Mouse (Mus musculus): ENCODE data around the gene Galnt14. TPM values are rescaled to one million over a fixed set of nuclear protein-coding genes. Genes with fewer than 3 reads are reported as not detected.
A peak's percentile ranks its signal among the peaks of the same experiment; 100 is the strongest.

Gene Galnt14
- polyA plus RNA-seq, 1 experiment from 2014 or later: 18.5 TPM

DNA sequence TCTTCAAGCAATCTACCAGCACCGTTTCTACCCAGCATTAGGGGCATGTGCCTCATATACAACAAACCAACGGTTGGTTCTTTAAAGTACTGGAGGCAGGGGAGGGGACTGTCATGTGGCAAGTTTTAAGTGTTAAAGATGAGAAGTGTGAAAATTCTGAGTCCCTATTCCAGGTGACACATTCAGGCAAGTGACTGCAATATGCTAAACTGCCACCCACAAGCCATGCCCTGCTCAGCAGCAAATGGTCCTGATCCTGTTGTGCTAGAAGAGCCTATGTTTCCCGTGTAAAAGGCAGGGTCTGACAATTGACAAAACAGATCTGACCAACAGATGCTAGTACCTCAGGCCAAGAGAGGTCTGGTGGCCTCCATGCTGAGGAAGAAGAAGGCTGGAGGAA is 149.1 kb downstream of the Galnt14 start:
- Histone ChIP-seq H3K27ac (ENCODE audit: low read depth, low read length) (no peak overlapping the region), H3K4me2 (ENCODE audit: low read length) (no peak overlapping the region), H3K36me3 (ENCODE audit: control insufficient read depth, insufficient read depth, low read length) (no peaks in the 10 kb centered on the region), H3K4me1 (ENCODE audit: control insufficient read depth, insufficient read depth, low read depth, low read length) (no peaks in the 10 kb centered on the region), H3K27me3 (replicated peaks; ENCODE audit: control insufficient read depth, insufficient read depth, low read length) (no peaks in the 10 kb centered on the region), H3K9me3 (ENCODE audit: control insufficient read depth, low read length) (no peaks in the 10 kb centered on the region), H3K9ac (ENCODE audit: low read depth, low read length) (no peak overlapping the region), H3K4me3 (ENCODE audit: low read length) (no peak overlapping the region)
- WGBS: 81% methylated on average over 3 of the region's 3 CpGs
- no peak for ATAC-seq

DNA sequence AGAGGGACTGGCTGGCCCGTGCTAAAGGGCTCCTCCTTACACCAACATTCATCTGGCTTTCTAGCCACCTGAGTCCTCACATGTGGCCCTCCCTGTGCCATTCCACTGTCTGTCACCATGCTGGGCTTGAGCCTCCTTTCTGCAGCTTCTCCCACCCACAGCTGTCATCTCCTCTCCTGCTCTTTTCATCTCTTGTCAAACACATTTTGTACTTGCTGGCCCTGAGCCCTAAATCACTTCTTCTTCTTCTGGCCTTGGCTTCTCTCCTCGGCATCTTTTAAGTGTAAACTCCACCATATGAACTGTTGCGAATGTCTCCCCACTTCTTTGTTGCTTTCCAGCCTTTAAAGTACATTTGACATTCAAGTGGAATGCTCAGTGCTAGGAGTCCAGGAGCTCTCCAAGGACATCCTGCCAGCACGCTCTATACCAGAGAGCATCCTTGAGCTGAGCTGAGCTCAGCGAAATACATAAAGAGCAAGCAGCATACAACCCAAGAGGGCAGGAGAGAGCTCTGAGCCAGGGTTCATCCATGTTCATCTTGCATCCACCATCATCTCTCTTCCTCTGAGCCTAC is 150.0 kb downstream of the Galnt14 start:
- no peaks in the 10 kb centered on the region for H3K9me3 ChIP-seq (ENCODE audit: control insufficient read depth, low read length)
- H3K4me3 ChIP-seq (ENCODE audit: low read length): no peak overlapping the region
- H3K9ac ChIP-seq (ENCODE audit: low read depth, low read length): no peak overlapping the region
- whole genome bisulfite sequencing: 78% methylated on average over 5 of the region's 5 CpGs
- H3K36me3 ChIP-seq (ENCODE audit: control insufficient read depth, insufficient read depth, low read length): no peaks in the 10 kb centered on the region
- no peak overlapping the region for H3K4me2 ChIP-seq (ENCODE audit: low read length)
- no peaks in the 10 kb centered on the region for H3K27me3 ChIP-seq (replicated peaks; ENCODE audit: control insufficient read depth, insufficient read depth, low read length)
- no peak for ATAC-seq
- H3K4me1 ChIP-seq (ENCODE audit: control insufficient read depth, insufficient read depth, low read depth, low read length): no peaks in the 10 kb centered on the region
- H3K27ac ChIP-seq (ENCODE audit: low read depth, low read length): no peak overlapping the region

DNA sequence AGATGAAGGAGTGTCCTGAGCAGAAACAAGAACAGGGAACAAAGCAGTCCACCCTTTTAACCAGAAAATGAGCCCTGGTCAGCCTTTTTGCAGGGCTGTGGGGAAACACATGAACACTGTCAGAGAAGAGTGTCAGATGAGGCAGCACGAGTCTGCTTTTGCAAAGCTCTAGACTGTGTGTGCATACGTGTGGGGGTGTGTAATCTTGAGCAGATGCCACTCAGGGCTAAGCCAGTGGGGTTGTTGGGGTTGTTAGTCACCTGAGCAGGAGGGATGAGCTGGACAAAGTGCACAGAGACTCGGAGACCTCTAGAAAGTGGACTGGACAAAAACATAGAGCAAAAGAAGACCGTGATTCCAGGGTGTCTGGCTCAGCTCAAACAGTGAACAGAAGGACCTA is 150.8 kb downstream of the Galnt14 start:
- Histone ChIP-seq H3K27ac (ENCODE audit: low read depth, low read length) (no peak overlapping the region), H3K4me1 (ENCODE audit: control insufficient read depth, insufficient read depth, low read depth, low read length) (no peaks in the 10 kb centered on the region), H3K4me2 (ENCODE audit: low read length) (no peak overlapping the region), H3K27me3 (replicated peaks; ENCODE audit: control insufficient read depth, insufficient read depth, low read length) (no peaks in the 10 kb centered on the region), H3K36me3 (ENCODE audit: control insufficient read depth, insufficient read depth, low read length) (no peaks in the 10 kb centered on the region), H3K9me3 (ENCODE audit: control insufficient read depth, low read length) (no peaks in the 10 kb centered on the region), H3K4me3 (ENCODE audit: low read length) (no peak overlapping the region), H3K9ac (ENCODE audit: low read depth, low read length) (no peak overlapping the region)
- WGBS: 80% methylated on average over 4 of the region's 4 CpGs
- no peak for ATAC-seq

DNA sequence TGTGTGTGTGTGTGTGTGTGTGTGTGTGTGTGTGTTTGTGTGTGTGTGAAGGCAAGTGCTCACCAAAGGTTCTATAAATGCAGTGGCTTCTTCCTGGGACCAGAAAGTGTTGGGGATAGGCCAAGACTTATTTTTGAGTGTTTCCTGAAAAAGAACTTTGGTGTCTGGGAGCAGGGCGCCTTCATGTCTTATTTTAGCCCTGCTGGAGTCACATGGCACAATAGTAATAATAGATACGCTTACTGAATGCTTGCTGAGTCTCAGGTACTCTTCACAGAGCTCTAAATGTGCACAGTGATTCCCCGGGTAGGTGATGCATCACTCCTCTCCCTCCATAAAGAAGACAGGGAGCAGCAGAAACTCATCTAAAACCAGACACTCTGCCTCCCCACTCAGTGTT is 153.2 kb downstream of the Galnt14 start:
- H3K9me3 ChIP-seq (ENCODE audit: control insufficient read depth, low read length): no peaks in the 10 kb centered on the region
- no peaks in the 10 kb centered on the region for H3K4me1 ChIP-seq (ENCODE audit: control insufficient read depth, insufficient read depth, low read depth, low read length)
- no peak for ATAC-seq
- no peak overlapping the region for H3K4me3 ChIP-seq (ENCODE audit: low read length)
- H3K36me3 ChIP-seq (ENCODE audit: control insufficient read depth, insufficient read depth, low read length): no peaks in the 10 kb centered on the region
- WGBS: 79% methylated on average over 3 of the region's 3 CpGs
- no peak overlapping the region for H3K9ac ChIP-seq (ENCODE audit: low read depth, low read length)
- H3K27ac ChIP-seq (ENCODE audit: low read depth, low read length): no peak overlapping the region
- no peaks in the 10 kb centered on the region for H3K27me3 ChIP-seq (replicated peaks; ENCODE audit: control insufficient read depth, insufficient read depth, low read length)
- no peak overlapping the region for H3K4me2 ChIP-seq (ENCODE audit: low read length)

DNA sequence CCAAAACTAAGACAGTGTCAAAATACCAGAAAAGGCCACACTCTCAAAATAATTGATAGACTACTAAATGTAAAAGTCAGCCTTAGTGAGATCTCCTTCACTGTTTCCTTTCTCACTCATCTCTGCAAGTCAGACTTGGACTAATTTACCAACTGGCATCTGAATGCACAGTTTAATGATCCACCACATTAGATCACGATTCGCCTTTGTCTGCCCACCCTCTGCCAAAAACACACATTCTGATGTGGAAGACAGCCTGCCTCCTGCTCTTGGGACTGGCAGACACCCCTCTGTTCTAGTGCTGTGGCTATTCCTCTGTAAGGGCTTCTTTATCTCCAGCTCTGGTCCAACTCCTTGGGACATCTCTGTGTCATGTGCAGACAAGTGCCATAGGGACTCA is 153.8 kb downstream of the Galnt14 start:
- H3K9ac ChIP-seq (ENCODE audit: low read depth, low read length): no peak overlapping the region
- no peaks in the 10 kb centered on the region for H3K9me3 ChIP-seq (ENCODE audit: control insufficient read depth, low read length)
- H3K4me1 ChIP-seq (ENCODE audit: control insufficient read depth, insufficient read depth, low read depth, low read length): no peaks in the 10 kb centered on the region
- no peaks in the 10 kb centered on the region for H3K27me3 ChIP-seq (replicated peaks; ENCODE audit: control insufficient read depth, insufficient read depth, low read length)
- 76% methylated on average over 2 of the region's 2 CpGs for WGBS
- H3K4me2 ChIP-seq (ENCODE audit: low read length): no peak overlapping the region
- H3K27ac ChIP-seq (ENCODE audit: low read depth, low read length): no peak overlapping the region
- H3K36me3 ChIP-seq (ENCODE audit: control insufficient read depth, insufficient read depth, low read length): no peaks in the 10 kb centered on the region
- no peak for ATAC-seq
- H3K4me3 ChIP-seq (ENCODE audit: low read length): no peak overlapping the region

DNA sequence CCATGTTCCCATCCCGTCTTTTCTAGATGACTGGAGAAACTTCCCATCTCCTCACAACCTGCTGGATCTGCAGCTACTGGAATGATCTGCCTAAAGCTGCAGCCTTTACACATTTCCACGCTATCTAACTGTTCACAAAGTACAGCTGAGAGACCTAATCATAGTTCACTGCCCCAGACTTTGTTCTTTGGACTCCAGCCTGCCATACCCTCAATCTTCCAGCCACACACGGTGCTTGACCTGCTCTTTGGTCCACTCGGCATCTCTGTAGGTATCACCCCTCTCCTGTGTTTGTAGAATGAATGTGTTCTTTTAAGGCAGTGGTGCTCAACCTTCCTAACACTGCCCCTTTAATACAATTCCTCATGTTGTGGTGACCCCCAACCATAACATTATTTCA is 155.6 kb downstream of the Galnt14 start:
- ATAC-seq: no peak

DNA sequence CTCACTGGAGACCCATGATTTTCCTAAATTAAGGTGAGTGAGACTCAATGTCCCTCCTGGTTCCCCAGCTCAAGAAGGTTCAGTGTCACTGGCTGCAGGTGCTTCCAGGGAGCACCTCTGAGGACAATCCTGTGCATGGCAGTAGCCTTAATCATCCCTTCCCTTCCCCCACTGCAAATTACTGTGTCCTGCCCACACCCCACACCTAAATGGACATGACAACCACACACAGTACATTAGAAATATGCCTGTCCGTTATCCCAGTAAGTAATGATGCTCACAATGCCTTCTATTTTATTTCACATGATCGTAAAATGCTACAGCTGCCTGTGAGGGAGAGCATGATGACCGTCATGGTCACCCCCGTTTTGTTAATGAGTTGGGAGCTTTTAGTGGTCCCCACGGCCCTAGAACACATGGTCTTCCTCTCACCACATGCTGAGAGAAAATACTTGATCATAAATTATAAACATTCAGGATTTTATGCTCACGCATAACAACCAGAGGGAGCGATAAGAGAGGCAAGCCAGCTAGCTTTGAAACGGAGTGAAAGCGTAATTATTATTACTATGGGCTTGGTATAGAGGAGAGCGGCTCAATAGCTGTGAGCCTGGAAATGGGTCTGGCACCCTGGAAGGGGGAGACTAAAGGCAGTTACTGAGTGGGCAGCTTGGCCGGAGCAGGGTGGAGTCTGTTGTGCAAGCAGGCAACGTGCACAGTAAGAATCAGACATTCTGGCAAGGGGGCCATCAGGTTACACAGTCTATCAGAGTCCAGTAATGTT is 161.3 kb downstream of the Galnt14 start:
- Histone ChIP-seq H3K4me1 (ENCODE audit: control insufficient read depth, insufficient read depth, low read depth, low read length) (peaks cover 6% of the 10 kb centered on the region), H3K4me2 (ENCODE audit: low read length) (no peak overlapping the region), H3K9ac (ENCODE audit: low read depth, low read length) (no peak overlapping the region), H3K9me3 (ENCODE audit: control insufficient read depth, low read length) (no peaks in the 10 kb centered on the region), H3K27ac (ENCODE audit: low read depth, low read length) (0 out of 2 replicates have a peak overlapping the region, but pooled peaks have one; percentile 30), H3K4me3 (ENCODE audit: low read length) (no peak overlapping the region), H3K27me3 (replicated peaks; ENCODE audit: control insufficient read depth, insufficient read depth, low read length) (no peaks in the 10 kb centered on the region), H3K36me3 (ENCODE audit: control insufficient read depth, insufficient read depth, low read length) (no peaks in the 10 kb centered on the region)
- ATAC-seq: peak; percentile 46
- WGBS: 53% methylated on average over 12 of the region's 12 CpGs

More for the DNA sequence above, 155.6 kb downstream of the Galnt14 start:
- no peaks in the 10 kb centered on the region for H3K36me3 ChIP-seq (ENCODE audit: control insufficient read depth, insufficient read depth, low read length)
- H3K4me2 ChIP-seq (ENCODE audit: low read length): no peak overlapping the region
- H3K4me1 ChIP-seq (ENCODE audit: control insufficient read depth, insufficient read depth, low read depth, low read length): no peaks in the 10 kb centered on the region
- no peaks in the 10 kb centered on the region for H3K27me3 ChIP-seq (replicated peaks; ENCODE audit: control insufficient read depth, insufficient read depth, low read length)
- H3K9ac ChIP-seq (ENCODE audit: low read depth, low read length): no peak overlapping the region
- H3K4me3 ChIP-seq (ENCODE audit: low read length): no peak overlapping the region
- no peak overlapping the region for H3K27ac ChIP-seq (ENCODE audit: low read depth, low read length)
- 87% methylated on average over 4 of the region's 4 CpGs for WGBS
- no peaks in the 10 kb centered on the region for H3K9me3 ChIP-seq (ENCODE audit: control insufficient read depth, low read length)

DNA sequence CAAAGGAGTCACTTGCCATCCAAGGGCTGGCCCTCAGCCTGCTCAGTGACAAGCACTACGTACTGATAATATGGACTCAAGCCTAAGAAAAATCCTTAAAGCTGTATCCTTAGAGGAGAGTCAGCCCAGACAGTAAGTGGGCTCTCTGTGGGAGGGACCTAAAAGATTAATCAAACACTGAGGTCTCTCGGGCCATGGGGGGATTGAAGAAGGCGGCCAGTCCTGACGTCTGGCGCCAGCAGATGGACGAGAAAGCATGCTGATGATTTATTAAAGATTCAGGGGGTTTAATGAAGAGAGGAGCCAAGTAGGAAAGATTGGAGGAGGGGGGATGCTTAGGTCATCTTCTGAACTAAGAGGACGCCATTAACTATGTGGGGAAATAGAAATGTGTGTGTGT is 162.1 kb downstream of the Galnt14 start:
- peak; percentile 60 for ATAC-seq
- no peak overlapping the region for H3K9ac ChIP-seq (ENCODE audit: low read depth, low read length)
- H3K27me3 ChIP-seq (replicated peaks; ENCODE audit: control insufficient read depth, insufficient read depth, low read length): no peaks in the 10 kb centered on the region
- H3K36me3 ChIP-seq (ENCODE audit: control insufficient read depth, insufficient read depth, low read length): no peaks in the 10 kb centered on the region
- H3K27ac ChIP-seq (ENCODE audit: low read depth, low read length): no peak overlapping the region
- H3K4me3 ChIP-seq (ENCODE audit: low read length): no peak overlapping the region
- no peaks in the 10 kb centered on the region for H3K9me3 ChIP-seq (ENCODE audit: control insufficient read depth, low read length)
- 46% methylated on average over 7 of the region's 7 CpGs for whole genome bisulfite sequencing
- peaks cover 6% of the 10 kb centered on the region for H3K4me1 ChIP-seq (ENCODE audit: control insufficient read depth, insufficient read depth, low read depth, low read length)
- no peak overlapping the region for H3K4me2 ChIP-seq (ENCODE audit: low read length)

DNA sequence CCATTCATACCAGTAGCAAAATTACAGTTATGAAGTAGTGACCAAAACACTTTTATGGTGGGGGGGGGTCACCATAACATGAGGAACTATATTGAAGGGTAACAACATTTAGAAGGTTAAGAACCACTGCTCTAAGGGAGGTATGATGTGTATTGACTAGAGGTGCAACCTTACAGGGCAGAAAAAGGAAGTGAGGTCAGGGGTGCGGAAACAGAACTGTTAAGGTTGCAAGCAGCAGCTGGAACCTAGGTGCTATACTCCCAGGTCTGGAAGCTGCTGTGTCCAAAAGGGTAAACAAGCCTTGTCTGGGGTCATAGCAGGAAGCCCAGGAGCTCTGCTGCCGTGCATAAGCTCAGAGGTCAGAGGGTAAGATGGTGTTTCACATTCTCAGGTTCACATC is 162.8 kb downstream of the Galnt14 start:
- Histone ChIP-seq H3K27me3 (replicated peaks; ENCODE audit: control insufficient read depth, insufficient read depth, low read length) (no peaks in the 10 kb centered on the region), H3K9me3 (ENCODE audit: control insufficient read depth, low read length) (no peaks in the 10 kb centered on the region), H3K9ac (ENCODE audit: low read depth, low read length) (no peak overlapping the region), H3K4me3 (ENCODE audit: low read length) (no peak overlapping the region), H3K4me1 (ENCODE audit: control insufficient read depth, insufficient read depth, low read depth, low read length) (peaks cover 6% of the 10 kb centered on the region), H3K27ac (ENCODE audit: low read depth, low read length) (no peak overlapping the region), H3K36me3 (ENCODE audit: control insufficient read depth, insufficient read depth, low read length) (no peaks in the 10 kb centered on the region), H3K4me2 (ENCODE audit: low read length) (no peak overlapping the region)
- 81% methylated on average over 2 of the region's 2 CpGs for WGBS
- no peak for ATAC-seq

All from hindbrain, embryonic 16.5 days (tissue).